Mouse (Mus musculus): ENCODE results near the gene Noa1. TPM values are rescaled to one million over a fixed set of nuclear protein-coding genes. Genes with fewer than 3 reads are reported as not detected.

The Noa1 gene
- total RNA-seq (2014; fragmentation: Nextera tagmentation) (76.9 and 79.7 TPM in 2 replicates), total RNA-seq (2017) (40.8 and 45.1 TPM in 2 replicates)

DNA sequence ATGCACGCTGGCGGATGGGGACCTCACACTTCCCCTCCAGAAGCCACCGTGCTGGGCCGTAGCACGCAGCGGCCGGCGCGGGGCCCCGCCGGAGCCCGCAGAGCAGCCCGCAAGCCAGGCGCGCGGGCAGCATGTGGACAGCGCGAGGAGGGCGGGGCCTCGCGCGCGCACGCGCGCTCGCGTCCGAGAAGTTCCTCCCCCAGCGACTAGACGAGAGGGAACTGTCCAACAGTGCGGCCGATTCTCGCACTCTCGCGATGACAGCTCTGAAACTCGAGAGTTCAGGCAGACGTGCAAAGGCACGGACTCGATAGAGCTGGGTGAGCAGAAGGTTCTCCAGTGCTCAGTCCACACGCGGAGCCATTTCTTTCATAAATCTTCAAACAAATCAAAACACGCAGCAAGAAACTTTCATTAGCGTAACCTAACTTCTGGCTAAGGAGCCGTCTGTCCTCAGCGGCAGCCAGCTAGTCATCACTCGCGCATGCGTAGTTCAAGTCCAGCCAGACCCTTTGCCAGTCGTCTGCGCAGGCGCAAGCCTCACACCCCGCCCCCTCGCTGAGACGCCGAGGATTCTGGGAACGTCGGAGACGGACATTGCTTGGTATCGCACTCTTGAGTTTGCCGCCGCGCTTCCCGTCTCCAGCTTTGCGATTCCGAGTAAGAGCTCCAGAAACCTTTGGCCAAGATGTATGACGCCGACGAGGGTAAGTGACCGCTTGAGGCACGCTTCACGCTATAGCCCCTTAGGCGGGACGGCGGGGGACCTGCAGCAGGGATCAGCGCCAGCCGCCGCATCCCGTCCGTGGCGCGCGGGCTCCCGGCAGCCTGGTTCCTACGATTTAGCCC, at the start of gene Noa1, which contains the start of gene Polr2b:
Noa1 (minus strand) TSS at position 161 of the 849 bp plus-strand sequence.
Polr2b (plus strand) TSS at position 224 of the 849 bp plus-strand sequence.
- peak; percentile 87 for ATAC-seq (replicated peaks; ENCODE audit: low FRiP score, low TSS enrichment, poor library complexity, severe bottlenecking)

DNA sequence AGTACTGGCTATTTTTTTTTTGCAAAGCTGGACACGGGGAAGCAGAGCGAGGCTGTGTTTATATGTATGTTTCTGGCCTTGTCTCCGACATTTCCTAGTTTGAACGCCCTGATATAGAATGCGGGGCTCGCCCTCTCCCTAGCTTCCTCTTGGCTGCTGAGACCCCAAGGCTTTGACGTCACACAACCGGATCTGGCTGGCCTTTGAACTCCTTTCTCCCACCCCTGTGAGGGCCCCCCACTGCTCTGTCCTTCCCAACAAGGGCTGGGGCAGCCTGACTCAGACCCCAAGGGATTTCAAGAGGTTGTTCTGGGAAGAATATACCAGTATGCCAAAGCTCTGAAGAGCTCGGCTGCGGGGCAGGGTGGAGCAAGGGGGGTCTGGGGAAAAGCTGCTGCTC, 48.5 kb upstream of the Noa1 start:
- ATAC-seq (replicated peaks; ENCODE audit: low FRiP score, low TSS enrichment, poor library complexity, severe bottlenecking): 0 out of 2 replicates have a peak, but pooled peaks have one; percentile 44

DNA sequence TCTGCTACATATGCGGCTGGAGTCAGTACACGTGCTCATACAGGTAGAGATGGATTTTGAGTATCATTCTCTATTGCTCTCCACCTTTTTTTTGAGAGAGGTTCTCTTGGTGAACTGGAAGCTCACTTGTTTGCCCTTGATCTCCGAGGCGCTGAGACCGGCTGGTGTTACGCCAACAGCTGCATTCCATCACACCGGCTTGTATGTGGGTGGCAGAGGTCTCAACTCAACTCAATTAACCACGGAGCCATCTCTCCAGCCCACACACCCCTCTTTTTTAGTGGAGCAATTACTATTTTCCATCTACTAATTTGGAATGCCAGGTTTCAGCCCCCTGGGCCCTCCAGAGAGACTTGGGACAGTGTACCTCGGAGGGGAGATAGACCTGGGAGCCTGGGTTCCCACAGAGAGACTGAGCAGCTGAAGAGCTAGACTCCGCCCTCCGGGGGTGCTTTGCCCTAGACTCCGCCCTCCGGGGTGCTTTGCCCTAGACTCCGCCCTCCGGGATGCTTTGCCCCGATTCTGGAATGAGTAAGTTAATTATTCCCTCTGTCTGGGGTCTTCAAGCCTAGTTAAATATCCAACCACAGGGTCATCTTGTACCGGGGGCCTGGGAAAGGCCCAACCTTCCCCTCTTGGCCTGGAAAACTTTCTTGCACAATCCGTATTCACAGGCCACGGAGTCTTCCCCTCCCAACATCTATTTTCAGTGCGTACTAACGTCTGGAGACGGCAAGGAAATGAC, 47.7 kb upstream of the Noa1 start:
- ATAC-seq (replicated peaks; ENCODE audit: low FRiP score, low TSS enrichment, poor library complexity, severe bottlenecking): peak; percentile 89

DNA sequence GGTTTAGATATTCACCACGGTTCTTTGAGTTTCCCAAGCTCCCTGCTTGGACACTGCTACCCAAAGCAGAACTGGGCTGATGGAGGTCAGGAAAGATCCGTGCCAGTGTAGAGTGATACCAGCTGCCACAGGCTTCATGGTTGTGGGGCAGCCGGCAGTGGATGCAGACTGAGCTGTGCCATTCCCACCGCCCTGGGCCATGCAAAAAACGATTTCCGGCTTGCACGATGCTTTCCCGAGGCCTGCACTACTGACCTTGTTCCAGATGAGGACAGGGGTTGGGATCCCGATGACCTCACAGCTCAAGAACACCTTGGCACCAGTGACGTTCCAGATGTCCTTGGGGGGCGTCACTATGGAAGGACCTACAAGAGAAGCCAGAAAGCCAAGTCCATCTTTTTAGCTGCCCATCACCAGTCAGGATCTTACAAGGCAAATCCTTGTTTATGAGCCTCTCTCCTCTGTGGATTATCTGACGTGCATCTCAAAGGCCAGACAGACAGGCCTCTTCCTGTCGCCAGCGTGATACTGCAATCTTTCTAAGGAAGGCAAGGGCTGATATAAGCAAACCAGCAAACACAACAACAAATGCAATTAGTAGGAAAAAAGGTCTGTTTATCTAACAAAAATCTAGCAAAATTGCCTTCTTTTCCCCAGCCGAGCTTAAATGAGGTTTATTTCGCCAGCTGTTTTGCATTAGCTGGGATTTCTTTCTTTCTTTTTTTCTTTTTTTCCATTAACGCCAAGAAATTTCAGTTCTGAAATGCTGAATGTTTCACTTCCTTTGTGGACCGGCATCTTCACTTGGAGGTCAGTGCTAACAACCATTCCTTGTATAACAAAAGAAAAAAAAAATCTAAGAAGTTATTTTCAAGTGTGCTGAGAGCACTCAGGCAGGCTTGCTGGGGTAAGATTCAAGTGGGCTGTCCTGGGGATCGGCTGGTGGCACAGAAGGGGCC, 45.7 kb upstream of the Noa1 start:
- ATAC-seq (replicated peaks; ENCODE audit: low FRiP score, low TSS enrichment, poor library complexity, severe bottlenecking): no peak

DNA sequence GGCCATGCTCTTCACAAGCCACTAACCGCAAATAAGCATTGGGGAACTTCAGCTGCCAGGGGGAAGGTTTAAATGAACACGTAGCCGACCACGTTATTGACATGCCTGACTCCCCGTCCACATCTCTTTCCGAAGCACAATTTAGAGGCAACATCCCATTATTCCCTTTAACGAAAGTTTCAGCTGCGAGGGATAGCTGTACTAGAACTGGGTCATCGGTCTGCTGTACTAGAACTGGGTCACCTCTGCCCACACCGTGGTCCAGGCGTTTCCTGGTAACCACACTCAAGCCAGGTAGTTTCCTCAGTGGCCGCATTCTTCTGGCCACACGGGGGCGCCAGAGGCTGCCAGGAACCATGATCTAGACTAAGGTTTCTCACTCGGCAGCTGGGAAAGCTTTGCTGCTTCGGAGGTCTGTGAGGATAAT, 44.5 kb upstream of the Noa1 start:
- ATAC-seq (replicated peaks; ENCODE audit: low FRiP score, low TSS enrichment, poor library complexity, severe bottlenecking): peak; percentile 86

DNA sequence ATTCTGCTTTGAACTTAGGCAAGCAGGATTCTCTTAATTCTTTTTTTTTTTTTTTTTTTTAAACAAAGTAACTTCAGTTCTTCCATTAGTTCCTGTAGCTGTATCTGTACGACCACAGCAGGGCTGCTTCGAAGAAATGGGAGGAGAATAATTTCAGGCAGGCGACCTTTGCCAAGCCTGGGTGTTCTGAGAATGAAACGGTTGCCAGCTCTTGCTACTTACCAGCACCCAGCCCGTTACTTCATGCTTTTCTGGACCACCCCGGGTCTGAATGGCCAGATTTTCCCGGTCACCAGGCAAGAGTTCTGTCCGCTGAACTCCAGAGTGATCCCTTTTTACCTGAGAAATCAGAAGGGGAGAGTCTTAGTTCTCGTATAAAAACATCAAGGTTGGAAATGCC, 41.8 kb upstream of the Noa1 start:
- no peak for ATAC-seq (replicated peaks; ENCODE audit: low FRiP score, low TSS enrichment, poor library complexity, severe bottlenecking)

DNA sequence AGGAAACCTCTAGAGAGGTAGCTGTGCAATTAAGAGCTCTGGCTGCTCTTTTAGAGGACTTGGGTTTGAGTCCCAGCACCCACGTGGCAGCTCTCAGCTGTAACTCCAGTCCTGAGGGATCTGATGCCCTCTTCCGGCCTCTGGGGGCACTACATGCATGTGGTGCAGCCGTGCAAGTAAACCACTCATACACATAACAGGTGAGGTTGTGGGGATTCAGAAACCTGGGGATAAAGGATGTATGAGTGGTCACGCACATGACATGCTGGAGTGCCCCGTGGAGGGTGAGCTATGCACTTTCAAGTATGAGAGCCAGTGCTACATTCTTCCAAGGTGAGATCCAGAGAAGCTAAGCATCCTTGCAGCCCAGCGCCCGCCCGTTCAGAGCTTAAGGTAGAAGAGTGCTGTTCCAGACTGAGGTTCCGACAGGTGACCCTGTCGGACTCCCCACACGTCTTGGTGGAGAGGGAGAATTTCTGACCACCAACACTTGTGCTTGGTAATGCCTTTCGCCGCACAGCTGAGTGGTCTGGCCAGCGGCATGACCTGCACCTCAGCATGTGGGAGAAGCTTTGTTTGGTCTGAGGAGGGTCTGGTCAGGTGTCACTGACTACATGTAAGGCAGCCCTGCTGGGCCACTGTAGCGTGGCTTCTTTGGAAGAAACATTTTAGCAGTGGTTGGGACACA, 40.2 kb upstream of the Noa1 start:
- ATAC-seq (replicated peaks; ENCODE audit: low FRiP score, low TSS enrichment, poor library complexity, severe bottlenecking): 0 out of 2 replicates have a peak, but pooled peaks have one; percentile 20

DNA sequence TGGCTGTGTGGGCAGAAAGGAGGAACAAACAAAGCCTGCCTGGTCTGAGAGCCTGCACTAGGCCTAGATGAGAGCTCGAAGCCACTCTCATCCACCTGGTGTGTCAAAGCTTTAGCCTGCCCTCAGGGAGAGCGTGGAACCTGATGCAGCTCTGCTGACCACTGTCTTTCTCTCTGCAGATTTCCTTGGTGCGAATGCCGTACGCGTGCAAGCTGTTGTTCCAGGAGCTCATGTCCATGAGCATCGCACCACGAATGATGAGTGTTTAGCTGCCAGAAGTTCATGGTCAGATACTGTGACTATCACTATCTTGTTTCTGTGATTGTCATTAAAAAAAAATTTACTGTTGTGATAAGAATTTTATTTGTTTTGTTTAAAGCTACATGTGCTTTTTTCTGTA, 39.0 kb upstream of the Noa1 start:
- ATAC-seq (replicated peaks; ENCODE audit: low FRiP score, low TSS enrichment, poor library complexity, severe bottlenecking): no peak

DNA sequence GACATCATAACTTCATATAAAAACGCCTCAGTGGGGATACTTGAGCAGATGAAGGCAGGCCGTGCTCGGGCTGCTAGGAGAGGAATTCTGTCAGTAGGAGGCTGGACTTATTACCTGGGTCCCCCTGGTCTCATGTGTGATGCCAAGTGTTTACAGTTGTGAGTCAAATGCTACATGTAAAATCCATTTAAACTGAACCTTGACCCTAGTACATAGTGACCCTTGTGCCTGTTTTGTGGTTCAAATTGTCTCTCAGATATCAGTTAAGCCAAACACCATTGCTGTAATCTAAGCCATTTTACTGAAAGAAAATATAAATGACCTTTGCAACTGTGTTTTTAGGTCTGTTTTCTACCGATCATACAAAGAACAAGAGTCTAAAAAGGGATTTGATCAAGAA, 30.1 kb upstream of the Noa1 start:
- ATAC-seq (replicated peaks; ENCODE audit: low FRiP score, low TSS enrichment, poor library complexity, severe bottlenecking): no peak

DNA sequence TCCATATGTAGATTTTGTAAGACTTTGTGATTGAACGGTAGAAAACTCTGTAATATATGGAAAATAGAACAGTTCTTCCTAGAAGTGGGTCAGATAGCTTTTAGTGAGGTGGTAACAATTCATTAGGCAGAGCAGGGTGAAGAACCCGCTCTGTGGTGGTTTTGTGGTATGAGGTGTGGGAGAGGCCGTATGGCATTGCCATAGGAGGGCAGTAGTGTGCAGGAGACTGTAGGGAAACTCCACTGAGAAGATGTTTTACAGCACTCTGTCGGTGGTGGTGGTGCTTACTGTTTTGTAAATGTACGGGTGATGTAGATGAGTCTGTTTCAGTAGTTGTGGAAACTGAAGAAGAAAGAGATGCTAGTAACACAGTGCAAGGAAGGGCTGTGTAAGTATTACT, 20.3 kb upstream of the Noa1 start:
- no peak for ATAC-seq (replicated peaks; ENCODE audit: low FRiP score, low TSS enrichment, poor library complexity, severe bottlenecking)

DNA sequence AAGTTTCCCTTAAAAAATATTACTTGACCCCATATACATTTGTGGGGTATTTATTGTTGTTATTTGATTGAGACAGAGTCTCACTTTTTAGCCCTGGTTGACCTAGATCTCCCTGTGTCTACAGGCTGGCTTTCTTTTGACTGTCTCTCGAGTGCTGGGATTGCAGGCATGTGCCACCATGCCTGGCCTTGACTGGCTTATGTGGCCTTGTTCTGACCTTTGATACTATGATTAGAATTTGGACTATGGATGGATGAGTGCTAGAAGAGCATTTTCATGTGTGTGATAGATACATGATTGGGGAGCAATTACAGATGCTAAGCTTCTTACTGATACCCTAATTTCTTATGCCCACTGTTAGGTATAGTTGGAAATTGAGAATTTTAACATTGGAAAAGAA, 15.1 kb upstream of the Noa1 start:
- no peak for ATAC-seq (replicated peaks; ENCODE audit: low FRiP score, low TSS enrichment, poor library complexity, severe bottlenecking)

DNA sequence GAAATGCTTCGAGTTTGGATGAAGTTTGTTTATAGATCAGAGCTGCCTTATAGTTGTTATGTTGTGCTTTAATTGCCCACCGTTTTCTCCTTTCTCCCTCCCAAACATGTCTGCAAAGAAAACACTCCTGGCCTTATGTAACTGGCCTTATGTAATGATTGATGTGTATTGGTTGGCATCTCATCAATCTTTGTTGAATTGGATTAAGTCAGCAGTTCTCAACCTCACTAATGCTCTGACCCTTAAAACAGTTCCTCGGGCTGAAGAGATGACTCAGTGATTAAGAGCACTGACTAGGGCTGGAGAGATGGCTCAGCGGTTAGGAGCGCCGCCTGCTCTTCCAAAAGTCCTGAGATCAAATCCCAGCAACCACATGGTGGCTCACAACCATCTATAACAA, 5.1 kb upstream of the Noa1 start:
- no peak for ATAC-seq (replicated peaks; ENCODE audit: low FRiP score, low TSS enrichment, poor library complexity, severe bottlenecking)

DNA sequence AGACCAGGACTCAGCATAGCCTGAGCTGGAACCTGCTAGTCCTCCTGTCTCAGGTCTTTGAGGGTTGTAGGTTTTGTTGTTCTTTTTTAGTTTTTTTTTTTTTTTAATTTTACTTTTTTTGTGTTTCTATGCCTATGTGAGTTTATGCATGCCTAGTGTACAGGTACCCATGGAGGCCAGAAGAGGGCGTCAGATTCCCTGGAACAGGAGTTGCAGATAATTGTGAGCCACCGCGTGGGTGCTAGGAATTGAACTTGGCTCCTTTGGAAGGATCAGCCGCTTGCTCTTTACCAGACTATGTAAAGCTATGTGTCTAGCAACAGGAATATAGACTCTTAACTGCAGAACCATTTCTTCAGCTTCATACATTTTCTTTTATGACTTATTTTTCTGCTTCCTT, 4.3 kb upstream of the Noa1 start:
- ATAC-seq (replicated peaks; ENCODE audit: low FRiP score, low TSS enrichment, poor library complexity, severe bottlenecking): no peak

DNA sequence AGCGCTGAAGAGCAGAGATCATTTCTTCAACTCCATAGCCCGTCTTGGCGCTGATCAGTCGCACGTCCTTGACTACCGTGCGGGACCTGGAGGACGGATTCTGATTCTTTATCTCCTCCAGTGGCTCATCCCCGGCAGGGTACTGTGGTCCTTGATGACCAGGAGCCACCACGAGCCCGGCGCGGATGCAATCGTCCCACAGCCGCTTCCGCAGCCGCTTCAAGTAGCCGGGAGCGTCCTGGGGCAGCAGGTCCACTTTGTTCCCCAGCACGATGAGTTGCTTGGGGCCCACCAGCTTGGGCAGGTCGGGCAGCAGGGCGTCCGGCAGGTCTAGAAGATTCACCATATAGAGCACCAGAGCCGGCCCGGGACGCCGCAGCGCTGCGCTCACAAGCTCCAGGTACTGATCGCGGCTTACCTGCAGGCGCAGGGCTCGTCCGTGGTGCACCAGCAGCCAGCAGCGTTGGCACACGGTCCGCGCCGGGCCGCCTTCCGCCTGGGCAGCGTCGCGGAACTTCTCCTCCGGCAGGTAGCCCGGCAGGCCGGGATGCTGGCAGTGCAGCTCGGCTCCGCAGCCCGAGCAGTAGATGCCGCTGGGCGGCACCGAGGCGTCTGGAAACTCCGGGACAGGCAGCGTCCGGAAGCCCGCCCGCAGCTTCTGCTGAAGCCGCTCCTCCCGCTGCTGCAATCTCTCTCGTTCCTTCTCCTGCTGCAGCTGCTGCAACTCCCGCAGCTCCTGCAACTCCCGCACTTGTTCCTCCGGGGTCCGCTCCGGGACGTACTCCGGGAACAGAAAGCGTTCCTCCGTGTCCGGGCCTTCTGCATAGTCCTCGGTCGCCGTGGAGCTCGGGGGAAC, 605 bp downstream of the Noa1 start:
- ATAC-seq (replicated peaks; ENCODE audit: low FRiP score, low TSS enrichment, poor library complexity, severe bottlenecking): peak; percentile 24

DNA sequence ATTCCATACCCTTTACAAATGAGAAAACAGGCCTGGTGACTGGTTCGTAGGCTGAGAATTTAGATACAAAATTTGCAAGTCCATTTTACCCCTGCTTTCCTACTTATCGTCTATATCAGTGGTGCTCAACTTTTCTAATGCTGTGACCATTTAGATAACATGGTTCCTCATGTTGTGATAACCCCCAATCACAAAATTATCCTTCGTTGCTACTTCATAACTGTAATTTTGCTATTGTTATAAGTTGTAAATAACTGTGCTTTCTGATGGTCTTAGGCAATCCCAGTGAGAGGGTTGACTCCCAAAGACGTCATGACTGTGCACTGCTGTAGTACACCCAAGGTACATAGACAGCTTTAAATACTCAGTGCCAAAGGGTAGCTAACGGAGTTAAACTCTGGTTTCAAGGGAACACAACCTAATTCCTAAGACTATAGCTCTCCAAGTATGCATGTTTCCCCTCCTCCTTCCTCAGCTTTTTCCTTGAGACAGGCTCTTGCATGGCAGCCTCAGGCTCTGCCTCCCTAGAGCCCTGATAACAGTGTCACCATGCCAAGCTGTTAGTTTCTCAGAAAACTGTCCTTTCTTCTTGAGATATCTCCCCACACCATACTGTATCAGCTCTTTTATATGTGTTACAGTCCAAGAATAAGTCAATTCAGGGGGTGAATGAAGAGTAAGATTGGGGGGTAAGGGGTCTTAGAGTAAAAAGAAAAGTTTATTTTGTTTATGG, 1.9 kb downstream of the Noa1 start:
- peak; percentile 60 for ATAC-seq (replicated peaks; ENCODE audit: low FRiP score, low TSS enrichment, poor library complexity, severe bottlenecking)

DNA sequence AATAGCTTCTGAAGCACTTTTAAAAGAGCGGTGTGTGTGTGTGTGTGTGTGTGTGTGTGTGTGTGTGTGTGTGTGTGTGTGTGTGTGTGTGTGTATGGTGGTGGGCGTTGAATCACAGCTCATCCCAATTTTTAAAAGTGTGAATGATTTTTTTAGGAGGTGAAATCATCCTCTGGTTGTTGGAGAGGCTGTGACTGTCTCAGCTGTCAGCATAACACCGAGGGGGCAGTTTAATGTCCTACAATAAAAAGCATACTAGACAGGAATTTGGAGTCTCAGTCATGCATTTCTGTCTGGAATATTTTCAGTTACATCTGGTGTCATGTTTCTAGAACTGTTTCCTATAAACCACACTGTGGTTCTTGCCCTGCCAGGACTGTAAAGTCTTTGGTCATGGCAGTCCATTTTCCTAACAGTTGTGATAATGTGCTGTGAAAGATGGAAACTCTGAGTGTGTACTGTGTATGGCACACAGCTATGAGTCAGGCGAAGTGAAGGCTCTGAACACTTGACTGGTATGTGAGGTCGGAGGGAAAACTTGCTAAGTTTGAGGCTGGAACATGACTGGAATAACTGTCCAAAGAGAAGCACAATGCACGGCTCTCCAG, 8.5 kb downstream of the Noa1 start:
- no peak for ATAC-seq (replicated peaks; ENCODE audit: low FRiP score, low TSS enrichment, poor library complexity, severe bottlenecking)

DNA sequence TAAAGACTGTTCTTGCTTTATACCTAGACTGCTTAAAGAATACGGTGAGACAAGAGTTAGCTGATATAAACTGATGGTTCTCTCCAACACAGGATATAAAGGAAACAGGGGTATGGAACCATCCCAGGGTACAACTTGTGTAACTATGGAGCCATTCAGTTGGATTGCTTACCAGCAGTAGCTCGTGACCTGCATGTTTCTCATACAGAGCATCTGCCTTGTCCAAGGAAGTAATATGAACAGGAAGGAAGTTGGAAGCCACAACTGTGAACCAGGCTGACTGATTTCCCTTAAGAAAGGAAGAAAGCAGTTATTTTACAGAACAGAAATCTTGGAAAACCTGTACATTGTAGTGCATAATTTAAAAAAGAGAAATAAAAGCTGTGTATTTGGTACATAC, 10.4 kb downstream of the Noa1 start:
- ATAC-seq (replicated peaks; ENCODE audit: low FRiP score, low TSS enrichment, poor library complexity, severe bottlenecking): no peak

Measured in megakaryocyte-erythroid progenitor cell, adult 5-6 weeks (primary cell).